Mouse (Mus musculus): ENCODE measurements around the gene Tmem219.
"Not testable (repeated sequence)": the region's sequence is repeated elsewhere in the genome, so short reads cannot be mapped to it uniquely, and the experiment has no call there.

DNA sequence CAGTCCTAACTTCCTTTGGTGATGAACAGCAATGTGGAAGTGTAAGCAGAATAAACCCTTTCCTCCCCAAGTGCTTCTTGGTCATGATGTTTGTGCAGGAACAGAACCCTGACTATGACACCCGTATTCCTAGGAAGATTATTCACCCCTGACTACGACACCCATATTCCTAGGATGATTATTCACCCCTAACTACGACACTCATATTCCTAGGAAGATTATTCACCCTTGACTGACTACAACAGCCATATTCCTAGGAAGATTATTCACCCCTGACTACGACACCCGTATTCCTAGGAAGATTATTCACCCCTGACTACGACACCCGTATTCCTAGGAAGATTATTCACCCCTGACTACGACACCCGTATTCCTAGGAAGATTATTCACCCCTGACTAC, 22.9 kb downstream of the Tmem219 start:
- TF ChIP-seq CTCF (IDR thresholded peaks at IDR 0.05; ENCODE audit: control insufficient read depth, insufficient read depth, low read length); POLR2A (IDR thresholded peaks at IDR 0.05; ENCODE audit: borderline replicate concordance, control insufficient read depth, low read depth, low read length): not testable (repeated sequence)

Measured in bone marrow, adult 2 months (tissue).